Mouse (Mus musculus) frontal cortex, postnatal 10 days (tissue): ENCODE data around the gene Prss45.

Source experiments
- DNase-seq, 2 experiments: peaks; one replicate each; pipeline ENCODE4 v3.0.0; 2022; ENCODE audit warnings: low spot score in 2 of 2, mixed read lengths in 1 of 2

Gene Prss45

GRCm38 (mm10) chr9:110857781-110858472, 23.5 kb downstream of the Prss45 start, which contains the start of gene Prss50:
TSS of gene Prss50 (plus strand) at chr9:110857967.
- DNase-seq, result no peak

GRCm38 (mm10) chr9:110858523-110858922, 24.1 kb downstream of the Prss45 start:
- no peak for DNase-seq

- no peak for DNase-seq
Observed at GRCm38 (mm10) chr9:110858967-110859596, 24.7 kb downstream of the Prss45 start.

- peak in 1 of 2 experiments; percentile 49 for DNase-seq
Observed at GRCm38 (mm10) chr9:110871030-110871429, 36.6 kb downstream of the Prss45 start.

GRCm38 (mm10) chr9:110873681-110874659, 39.6 kb downstream of the Prss45 start:
- peak; percentile 68 to 78 for DNase-seq

- no peak for DNase-seq
Observed at GRCm38 (mm10) chr9:110874660-110875191, 40.3 kb downstream of the Prss45 start.

- no peak for DNase-seq
Observed at GRCm38 (mm10) chr9:110875288-110875695, 40.9 kb downstream of the Prss45 start.

GRCm38 (mm10) chr9:110877353-110877752, 43.0 kb downstream of the Prss45 start:
- no peak for DNase-seq

GRCm38 (mm10) chr9:110877888-110878287, 43.5 kb downstream of the Prss45 start:
- no peak for DNase-seq

- peak; percentile 38 to 51 for DNase-seq
Observed at GRCm38 (mm10) chr9:110879191-110879920, 45.0 kb downstream of the Prss45 start, which contains the start of gene Als2cl. TSS of gene Als2cl (plus strand) at chr9:110879870.

GRCm38 (mm10) chr9:110879998-110880561, 45.7 kb downstream of the Prss45 start, which contains the start of gene Tmie:
TSS of gene Tmie (minus strand) at chr9:110880113.
- DNase-seq, result peak in 1 of 2 experiments; percentile 46

- no peak for DNase-seq
Observed at GRCm38 (mm10) chr9:110880772-110881171, 46.4 kb downstream of the Prss45 start.

GRCm38 (mm10) chr9:110881953-110882352, 47.6 kb downstream of the Prss45 start:
- no peak for DNase-seq

- DNase-seq, result no peak
Observed at GRCm38 (mm10) chr9:110887388-110888303, 53.3 kb downstream of the Prss45 start.

- DNase-seq, result no peak
Observed at GRCm38 (mm10) chr9:110888935-110889334, 54.5 kb downstream of the Prss45 start.

GRCm38 (mm10) chr9:110890026-110890783, 55.8 kb downstream of the Prss45 start:
- DNase-seq, result no peak
